Mouse (Mus musculus) thymus, adult 2 months (tissue): ENCODE data around the gene Tmod1. TPM values are rescaled to one million over a fixed set of nuclear protein-coding genes. Genes with fewer than 3 reads are reported as not detected.
A peak's percentile ranks its signal among the peaks of the same experiment; 100 is the strongest.

Experiments
- DNase-seq: peaks from one replicate; pipeline ENCODE4 v3.0.0; 2021
- H3K27ac ChIP-seq: fragments of 200-500 bp; 2 replicates; pipeline ENCODE4 v1.5.1; 2012; ENCODE audit warnings: low read length, control low read depth; ENCODE audit not compliant: control insufficient read depth, insufficient read depth
- H3K27me3 ChIP-seq: fragments of 200-500 bp; 2 replicates; pipeline ENCODE4 v1.6.1; 2012; ENCODE audit warnings: mild to moderate bottlenecking, low read length, moderate library complexity, mixed read lengths; ENCODE audit not compliant: control insufficient read depth, insufficient read depth
- H3K36me3 ChIP-seq: fragments of 200-500 bp; 2 replicates; pipeline ENCODE4 v1.6.1; 2012; ENCODE audit warnings: mild to moderate bottlenecking, low read length, moderate library complexity; ENCODE audit not compliant: control insufficient read depth, insufficient read depth
- H3K4me1 ChIP-seq: fragments of 200-500 bp; replicated peaks from 2 replicates; pipeline ENCODE4 v1.6.1; 2012; ENCODE audit warnings: low read length; ENCODE audit not compliant: control insufficient read depth, insufficient read depth
- H3K4me3 ChIP-seq: fragments of 200-500 bp; 2 replicates; pipeline ENCODE4 v1.5.1; 2012; ENCODE audit warnings: mild to moderate bottlenecking, low read length, control low read depth, moderate library complexity; ENCODE audit not compliant: control insufficient read depth, insufficient read depth
- CTCF ChIP-seq: fragments of 200-500 bp; IDR thresholded peaks from 2 replicates; pipeline ENCODE4 v1.5.1; 2012; ENCODE audit warnings: mild to moderate bottlenecking, control low read depth, low read length, moderate library complexity, borderline replicate concordance; ENCODE audit not compliant: control insufficient read depth, poor library complexity, insufficient read depth; ENCODE audit errors: extremely low read depth
- POLR2A ChIP-seq: fragments of 200-500 bp; IDR thresholded peaks from 2 replicates; pipeline ENCODE4 v1.6.1; 2012; ENCODE audit warnings: mild to moderate bottlenecking, low read length, control low read depth, moderate library complexity; ENCODE audit not compliant: control insufficient read depth, poor library complexity, insufficient read depth; ENCODE audit errors: extremely low read depth
- WGBS: fragments of 180-500 bp; shearing (Covaris S2); methylation state at CpG from one replicate; pipeline ENCODE4 v1.1.7; 2018; 5-methylcytosine and 5-hydroxymethylcytosine counted together
- polyA plus RNA-seq: library from polyadenylated mRNA; depleted of rRNA; stranded (reverse); fragments of >200 nt; gene quantifications from 2 replicates; pipeline ENCODE4 v1.2.3, GENCODE M21; 2012; rRNA removed

The Tmod1 gene
- 0.92 and 3.6 TPM in 2 replicates for polyA plus RNA-seq

- DNase-seq = peak; percentile 58
Observed at GRCm38 (mm10) chr4:46038892-46039751, at the start of gene Tmod1. Gene Tmod1 (plus strand): TSS chr4:46038935.

GRCm38 (mm10) chr4:45990427-45991135, 48.2 kb upstream of the Tmod1 start:
- H3K4me3 ChIP-seq = no peak overlapping the region
- WGBS = 94% methylated on average over 6 of the region's 6 CpGs
- no peak overlapping the region for H3K27ac ChIP-seq
- TF ChIP-seq CTCF (no peak), POLR2A (no peak)
- no peaks in the 10 kb centered on the region for H3K36me3 ChIP-seq
- H3K4me1 ChIP-seq = no peaks in the 10 kb centered on the region
- no peak for DNase-seq
- H3K27me3 ChIP-seq = no peaks in the 10 kb centered on the region

More at GRCm38 (mm10) chr4:46038892-46039751, at the start of gene Tmod1:
- peaks cover 11% of the 10 kb centered on the region for H3K4me1 ChIP-seq
- no peak within 1 kb of the TSS for H3K27ac ChIP-seq
- peaks cover 13% of the 10 kb centered on the region for H3K27me3 ChIP-seq
- no peaks in the 10 kb centered on the region for H3K36me3 ChIP-seq
- TF ChIP-seq CTCF = no peak
- no peak for TF ChIP-seq POLR2A
- H3K4me3 ChIP-seq = peak within 1 kb of the TSS; percentile 36
- WGBS = under 1% methylated on average over 69 of the region's 72 CpGs

DNA sequence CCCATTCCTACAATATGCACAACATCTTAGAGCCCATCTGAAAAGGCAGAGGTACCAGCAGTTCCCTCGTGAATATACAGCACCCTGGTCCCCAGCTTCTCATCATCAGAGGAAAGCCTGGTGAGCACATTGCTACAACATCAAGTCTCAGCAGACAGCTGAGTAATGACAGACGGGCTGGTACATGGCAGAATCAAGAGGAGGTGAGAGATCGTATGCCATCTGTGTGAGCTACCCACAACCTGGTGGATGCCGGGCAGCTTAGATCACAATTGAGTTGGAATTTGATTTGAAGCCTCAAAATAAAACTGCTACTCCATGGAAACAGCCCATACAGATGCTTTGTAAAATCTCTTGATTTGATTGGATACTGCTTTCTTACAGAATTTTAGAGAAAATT, 40.2 kb upstream of the Tmod1 start:
- TF ChIP-seq CTCF (no peak), POLR2A (no peak)
- no peak for DNase-seq
- H3K27me3 ChIP-seq = no peaks in the 10 kb centered on the region
- no peak overlapping the region for H3K4me3 ChIP-seq
- H3K36me3 ChIP-seq = no peaks in the 10 kb centered on the region
- H3K4me1 ChIP-seq = no peaks in the 10 kb centered on the region
- H3K27ac ChIP-seq = no peak overlapping the region
- WGBS = 95% methylated on average over 4 of the region's 4 CpGs

DNA sequence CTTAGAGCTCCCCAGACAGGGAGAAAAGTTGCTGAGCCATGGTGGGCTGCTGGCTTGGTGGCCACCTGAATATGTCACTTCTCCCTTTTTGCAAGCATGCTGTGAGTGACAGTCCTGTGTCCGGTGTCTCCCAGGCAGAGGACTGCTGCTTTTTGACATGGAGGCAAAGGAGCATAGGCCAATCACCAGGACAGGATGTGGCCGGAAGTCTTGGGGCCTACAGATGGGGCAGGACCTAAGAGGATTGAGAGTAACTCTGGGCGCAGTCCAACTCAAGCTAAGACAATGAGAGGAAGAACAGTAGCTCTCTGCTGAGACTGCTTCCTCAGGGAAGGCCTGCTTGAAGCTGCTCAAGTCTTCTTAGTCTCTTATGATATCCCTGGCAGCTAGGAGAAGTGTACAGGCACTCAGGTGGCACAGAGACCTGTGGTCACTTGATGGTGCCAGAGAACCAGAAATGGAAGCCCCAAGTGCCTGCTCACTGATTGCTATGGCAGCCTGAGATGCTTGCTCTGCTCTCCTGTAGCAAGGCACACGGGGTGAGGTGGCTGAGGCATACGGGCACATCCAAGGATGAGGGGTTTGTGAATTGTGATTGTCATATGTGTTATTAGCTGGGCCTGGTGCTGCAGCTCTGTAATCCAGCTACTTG, 30.5 kb upstream of the Tmod1 start:
- DNase-seq = no peak
- TF ChIP-seq CTCF = no peak
- TF ChIP-seq POLR2A = no peak
- Histone ChIP-seq H3K4me3 (no peak overlapping the region), H3K4me1 (no peaks in the 10 kb centered on the region), H3K27ac (no peak overlapping the region), H3K27me3 (no peaks in the 10 kb centered on the region), H3K36me3 (no peaks in the 10 kb centered on the region)
- 67% methylated on average over 5 of the region's 5 CpGs for WGBS

GRCm38 (mm10) chr4:46011698-46012097, 27.0 kb upstream of the Tmod1 start:
- H3K36me3 ChIP-seq = no peaks in the 10 kb centered on the region
- 95% methylated on average over 2 of the region's 2 CpGs for WGBS

DNA sequence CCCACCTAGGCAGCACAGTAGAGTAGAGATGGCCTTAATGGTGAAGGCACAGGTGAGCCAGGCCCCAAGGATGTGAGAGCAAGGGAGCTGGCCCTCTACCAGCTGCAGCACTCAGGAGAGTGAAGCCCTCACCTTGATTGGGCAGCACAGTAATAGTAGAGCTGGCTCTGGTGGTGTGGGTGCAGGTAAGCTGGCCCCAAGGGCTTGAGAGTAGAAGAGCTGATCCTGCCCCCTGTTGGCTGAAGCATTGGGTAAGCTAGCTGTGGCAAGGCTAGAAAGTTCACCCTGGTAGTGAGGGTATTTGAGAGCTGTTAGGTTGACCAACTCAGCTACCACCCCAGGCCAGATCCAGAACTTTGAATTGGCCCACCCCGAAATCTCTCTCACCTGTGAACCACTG, 23.1 kb upstream of the Tmod1 start:
- DNase-seq = no peak
- TF ChIP-seq CTCF (no peak), POLR2A (no peak)
- WGBS = 97% methylated on average over 1 of the region's 1 CpGs
- H3K36me3 ChIP-seq = no peaks in the 10 kb centered on the region
- no peak overlapping the region for H3K4me3 ChIP-seq
- no peaks in the 10 kb centered on the region for H3K27me3 ChIP-seq
- H3K27ac ChIP-seq = no peak overlapping the region
- no peaks in the 10 kb centered on the region for H3K4me1 ChIP-seq

More at GRCm38 (mm10) chr4:46011698-46012097, 27.0 kb upstream of the Tmod1 start:
- H3K27ac ChIP-seq = no peak overlapping the region
- TF ChIP-seq POLR2A (no peak), CTCF (no peak)
- no peaks in the 10 kb centered on the region for H3K4me1 ChIP-seq
- no peak overlapping the region for H3K4me3 ChIP-seq
- no peak for DNase-seq
- H3K27me3 ChIP-seq = no peaks in the 10 kb centered on the region
